Mouse (Mus musculus): ENCODE results near the gene Scp2. TPM values are rescaled to one million over a fixed set of nuclear protein-coding genes. Genes with fewer than 3 reads are reported as not detected.
"Not testable (repeated sequence)": the region's sequence is repeated elsewhere in the genome, so short reads cannot be mapped to it uniquely, and the experiment has no call there.

The Scp2 gene
- total RNA-seq, 2 experiments from 2014 or later: 327 to 494 TPM

DNA sequence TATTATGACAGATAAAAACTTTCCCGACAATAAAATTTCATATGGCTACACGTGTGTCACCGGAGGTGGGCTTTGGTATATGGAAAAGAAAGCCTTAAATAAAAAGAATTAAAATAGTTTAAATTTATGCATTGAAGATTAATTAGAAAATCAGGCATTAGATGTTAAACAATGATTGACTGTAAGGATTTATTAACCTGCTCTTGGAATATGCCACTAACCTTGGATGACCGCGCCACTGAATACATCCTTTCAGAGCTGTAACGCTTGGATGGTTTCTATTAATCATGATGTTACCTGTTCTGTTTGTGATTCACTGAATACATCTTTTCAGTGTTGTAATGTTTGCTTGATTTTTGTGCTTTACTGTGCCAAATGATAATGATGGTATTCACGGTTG, 35.1 kb downstream of the Scp2 start:
- ATAC-seq (ENCODE audit: poor library complexity, severe bottlenecking): no peak

DNA sequence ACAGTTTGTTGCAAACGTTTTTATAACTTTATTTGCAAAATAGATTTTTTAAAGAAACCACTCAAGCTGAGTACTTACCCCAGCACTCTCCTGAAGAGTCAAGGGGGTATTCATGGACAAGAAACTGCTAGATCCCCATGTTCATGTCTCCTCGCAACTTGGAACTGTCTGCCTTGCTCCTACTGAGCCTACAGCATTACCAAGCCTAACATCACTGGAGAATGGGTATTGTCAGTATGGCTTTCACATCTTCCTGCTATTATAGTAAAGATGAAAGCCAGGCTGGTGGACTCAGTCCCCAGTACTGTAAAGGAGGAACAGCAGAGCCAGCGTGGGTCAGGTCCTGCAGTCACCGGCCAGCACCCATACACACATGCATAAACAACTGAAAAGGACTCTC, 48.5 kb downstream of the Scp2 start, which contains the start of gene Podn:
Gene Podn, minus strand, starts transcription at position 101 of the 400 bp plus-strand sequence.
- no peak for ATAC-seq (ENCODE audit: poor library complexity, severe bottlenecking)

DNA sequence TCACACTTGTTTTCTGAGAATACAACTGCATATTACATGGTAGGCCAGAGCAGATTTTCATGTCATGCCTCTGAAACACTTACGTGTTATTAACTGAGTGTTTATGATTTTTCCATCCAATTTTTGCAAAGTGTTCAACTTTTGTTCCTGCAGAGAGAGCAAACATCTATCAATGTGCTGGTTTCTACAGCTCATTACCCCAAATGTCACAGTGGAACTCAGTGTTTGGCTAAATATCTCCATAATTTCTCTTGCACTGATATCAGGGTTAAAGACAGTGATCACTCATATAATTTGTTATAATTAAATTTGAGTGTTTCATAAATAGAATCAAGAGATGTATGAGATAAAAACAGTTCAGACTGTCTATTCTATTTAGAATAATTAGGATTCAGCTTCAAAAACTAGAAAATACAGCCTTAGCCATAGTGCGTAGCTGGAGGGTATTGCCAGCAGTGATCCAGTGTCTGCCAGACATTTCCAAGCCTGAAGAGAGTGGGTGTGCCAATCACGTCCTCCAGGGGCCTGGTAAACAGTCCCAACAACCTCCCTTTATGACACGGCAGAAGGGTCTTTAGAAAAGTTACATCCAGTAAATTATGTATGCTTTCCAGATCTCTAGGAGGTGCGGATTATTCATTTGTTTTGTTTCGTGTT, 51.9 kb downstream of the Scp2 start:
- ATAC-seq (ENCODE audit: poor library complexity, severe bottlenecking): no peak

DNA sequence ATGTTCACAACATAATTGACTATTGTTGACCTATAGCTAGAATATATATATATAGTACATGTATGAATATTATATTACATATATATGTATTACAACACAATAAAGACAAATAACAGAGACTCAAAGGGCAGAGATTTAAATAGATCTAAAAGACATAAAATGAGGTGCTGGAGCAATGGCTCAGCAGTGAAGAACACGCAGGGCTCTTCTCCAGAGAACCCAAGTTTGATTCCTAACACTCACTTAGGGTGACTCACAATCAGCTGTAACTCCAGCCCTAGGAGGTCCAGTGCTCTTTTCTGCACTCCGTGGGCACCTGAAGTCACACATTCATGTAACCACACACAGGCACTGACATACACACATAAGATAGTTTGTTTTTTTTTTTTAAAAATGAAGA, 60.8 kb downstream of the Scp2 start:
- ATAC-seq (ENCODE audit: poor library complexity, severe bottlenecking): no peak

DNA sequence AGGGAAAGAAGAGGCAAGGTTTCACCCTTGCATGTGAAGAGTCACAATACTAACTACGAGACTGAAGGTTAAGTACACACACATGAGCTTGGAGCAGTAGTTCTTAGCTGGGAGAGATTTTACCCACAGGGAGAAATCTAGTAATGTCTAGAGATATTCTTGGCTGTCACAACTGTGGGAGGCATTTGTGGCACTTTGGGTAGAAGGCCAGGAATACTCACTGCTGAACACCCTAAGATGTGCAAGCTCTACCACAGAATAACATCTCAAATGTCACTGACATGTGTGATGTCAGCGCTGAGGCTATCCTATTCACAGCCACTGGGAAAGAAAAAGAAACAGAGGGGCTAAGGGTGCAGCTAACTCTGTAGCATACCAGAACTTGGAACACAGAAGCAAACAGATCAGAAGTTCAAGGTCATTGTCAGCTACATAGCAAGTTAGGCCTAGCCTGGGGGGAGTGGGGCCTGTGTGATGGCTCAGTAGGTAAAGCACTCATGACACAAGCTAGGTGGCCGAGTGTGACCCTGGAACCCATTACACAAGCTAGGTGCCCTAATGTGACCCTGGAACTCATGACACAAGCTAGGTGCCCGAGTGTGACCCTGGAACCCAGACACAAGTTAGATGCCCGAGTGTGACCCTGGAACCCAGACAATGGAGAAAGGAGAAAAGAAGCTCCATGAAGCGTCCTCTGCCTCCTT, 61.6 kb downstream of the Scp2 start:
- ATAC-seq (ENCODE audit: poor library complexity, severe bottlenecking): no peak

DNA sequence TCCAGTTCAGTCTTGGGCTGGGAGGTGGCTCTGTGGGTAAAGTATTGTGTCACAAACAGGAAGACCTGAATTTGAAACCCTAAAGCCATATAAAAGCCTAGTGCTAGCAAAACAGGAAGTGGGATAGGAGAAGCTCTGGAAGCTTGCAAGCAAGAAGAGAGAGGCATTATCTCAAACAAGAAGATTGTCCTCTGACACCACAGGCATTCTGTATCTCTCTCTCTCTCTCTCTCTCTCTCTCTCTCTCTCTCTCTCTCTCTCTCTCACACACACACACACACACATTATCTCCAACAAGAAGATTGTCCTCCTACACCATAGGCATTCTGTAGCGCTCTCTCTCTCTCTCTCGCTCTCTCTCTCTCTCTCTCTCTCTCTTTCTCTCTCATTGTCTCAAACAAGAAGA, 62.4 kb downstream of the Scp2 start:
- peak; percentile 95 for ATAC-seq (ENCODE audit: poor library complexity, severe bottlenecking)

DNA sequence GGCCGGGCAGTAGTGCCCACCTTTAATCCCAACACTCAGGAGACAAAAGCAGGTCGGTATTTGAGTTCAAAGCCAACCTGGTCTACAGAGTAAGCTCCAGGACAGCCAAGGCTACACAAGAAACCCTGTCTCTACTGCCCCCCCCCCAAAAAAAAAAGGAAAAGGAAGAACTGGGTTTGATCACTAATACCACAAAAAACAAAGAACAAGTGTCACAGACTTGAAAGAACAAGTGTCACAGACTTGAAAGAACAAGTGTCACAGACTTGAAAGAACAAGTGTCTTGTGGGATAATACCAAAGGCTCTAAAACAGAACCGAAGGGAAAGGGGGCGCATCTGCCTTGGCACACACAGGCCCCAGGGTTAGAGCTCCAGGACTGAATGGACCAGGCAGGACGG, 63.9 kb downstream of the Scp2 start:
- ATAC-seq (ENCODE audit: poor library complexity, severe bottlenecking): no peak

DNA sequence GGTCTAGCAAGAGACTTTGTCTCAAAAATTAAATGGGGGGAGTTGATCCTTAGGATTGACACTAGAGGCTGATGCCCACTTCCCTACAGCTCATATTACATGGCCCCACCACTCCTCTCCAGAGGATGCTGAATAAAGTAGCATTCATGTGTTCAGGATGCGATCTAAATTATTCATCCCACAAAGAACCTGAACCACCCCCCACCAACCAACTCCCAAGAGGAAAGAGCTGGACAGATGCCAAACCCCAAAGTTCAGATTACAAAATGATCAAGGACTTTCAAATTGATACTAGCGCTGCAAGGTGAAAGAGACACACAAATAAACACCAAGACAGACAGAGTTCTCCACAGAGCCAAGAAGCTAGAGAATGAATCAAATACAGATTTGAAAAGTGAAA, 65.0 kb downstream of the Scp2 start:
- ATAC-seq (ENCODE audit: poor library complexity, severe bottlenecking): no peak

DNA sequence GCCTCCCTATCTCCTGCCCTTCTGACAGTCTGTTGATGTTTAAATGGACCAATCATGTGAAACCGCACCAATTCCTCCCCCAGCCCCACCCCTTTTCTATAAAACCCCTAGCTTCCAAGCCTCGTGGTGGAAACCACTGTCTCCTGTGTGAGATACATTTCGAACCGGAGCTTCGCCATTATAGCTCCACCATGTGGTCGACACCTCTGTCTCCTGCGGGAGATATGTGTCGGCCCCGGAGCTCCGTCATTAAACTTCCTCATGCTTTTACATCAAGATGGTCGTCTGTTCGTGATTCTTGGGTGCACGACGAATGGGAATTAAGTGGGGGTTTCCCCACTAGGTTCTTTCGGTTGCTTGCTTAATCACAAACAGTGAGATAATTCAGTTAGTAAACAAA, 65.6 kb downstream of the Scp2 start:
- not testable (repeated sequence) for ATAC-seq (ENCODE audit: poor library complexity, severe bottlenecking)

DNA sequence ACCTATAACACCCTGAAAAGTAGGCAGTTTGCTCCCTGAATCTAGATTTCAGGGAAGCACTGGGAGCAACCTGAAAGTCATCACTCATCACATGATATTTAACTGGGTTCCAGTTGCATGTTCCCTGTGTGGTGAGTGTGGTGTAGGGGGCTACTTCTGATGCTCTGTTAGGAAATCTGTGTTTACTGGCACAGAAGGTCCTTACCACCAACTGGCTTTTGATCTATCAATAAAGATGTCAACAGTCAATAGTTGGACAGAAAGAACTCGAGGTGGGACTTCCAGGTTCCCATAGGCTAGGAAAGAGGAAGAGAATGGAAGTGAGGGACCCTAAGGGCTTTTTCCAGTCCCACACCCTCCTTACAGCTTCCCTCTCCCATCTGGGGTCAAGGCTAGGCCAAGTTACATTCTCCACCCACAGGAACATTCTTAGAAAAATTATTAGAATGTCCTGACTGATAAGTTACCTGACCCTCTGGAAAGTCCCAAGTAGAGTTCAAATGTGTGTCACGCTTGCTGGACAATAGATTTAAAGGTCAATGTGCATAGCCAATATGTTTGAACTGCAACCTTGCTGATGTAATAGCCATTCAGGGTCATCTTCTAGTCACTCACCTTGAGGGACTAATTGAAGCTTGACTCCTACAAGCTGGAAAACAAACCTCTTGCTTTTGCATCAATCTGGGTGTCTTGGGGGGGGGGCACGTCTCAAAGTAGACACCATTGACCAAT, 67.4 kb downstream of the Scp2 start:
- ATAC-seq (ENCODE audit: poor library complexity, severe bottlenecking): no peak

DNA sequence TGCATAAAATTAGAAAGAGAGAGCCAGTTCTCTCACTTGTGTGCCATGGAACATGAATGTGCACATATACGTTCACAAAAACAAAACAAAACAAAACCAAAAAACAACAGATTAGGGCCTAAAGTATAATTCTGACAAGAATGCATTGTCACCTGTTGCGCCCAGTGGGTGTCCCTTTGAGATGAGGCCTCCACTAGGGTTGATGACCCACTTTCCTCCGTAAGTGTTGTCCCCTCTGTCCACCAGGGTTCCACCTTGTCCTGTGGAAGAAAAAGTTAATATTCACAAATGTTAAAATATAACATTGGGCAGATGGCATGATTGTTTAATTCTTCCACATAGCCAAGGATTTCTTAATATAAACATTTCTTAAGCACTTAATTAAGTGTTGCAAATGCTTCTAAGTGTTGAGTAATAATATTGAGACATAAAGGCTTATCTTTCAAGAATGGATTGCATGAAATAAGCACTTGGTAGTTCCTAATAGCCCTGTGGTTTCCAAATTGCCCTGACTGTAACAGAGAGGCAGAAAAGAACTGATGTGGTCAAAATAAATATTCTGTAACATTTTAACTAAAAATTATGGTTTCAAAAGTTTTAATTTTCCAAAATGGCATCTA, 70.5 kb downstream of the Scp2 start:
- peak; percentile 26; the same call in 1 of the 2 replicates for ATAC-seq (ENCODE audit: poor library complexity, severe bottlenecking)

DNA sequence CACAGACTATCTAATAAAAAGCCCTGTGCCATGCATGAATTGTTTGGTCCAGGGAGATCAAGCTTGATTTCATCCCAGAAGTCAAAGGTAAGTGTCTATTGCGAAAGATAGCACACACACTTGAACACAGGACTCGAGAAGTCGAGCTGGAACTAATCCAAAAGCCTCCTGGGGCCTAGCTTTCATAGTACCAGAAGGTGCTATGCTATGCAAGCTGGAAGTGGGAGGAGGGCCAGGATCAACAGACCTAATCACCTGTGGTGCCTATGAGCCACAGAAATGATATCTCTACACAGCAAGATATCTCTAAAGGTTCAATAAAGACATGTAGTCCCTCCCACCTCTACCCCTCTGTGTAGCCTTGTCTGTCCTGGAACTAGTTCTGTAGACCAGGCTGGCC, 72.7 kb downstream of the Scp2 start:
- no peak for ATAC-seq (ENCODE audit: poor library complexity, severe bottlenecking)

DNA sequence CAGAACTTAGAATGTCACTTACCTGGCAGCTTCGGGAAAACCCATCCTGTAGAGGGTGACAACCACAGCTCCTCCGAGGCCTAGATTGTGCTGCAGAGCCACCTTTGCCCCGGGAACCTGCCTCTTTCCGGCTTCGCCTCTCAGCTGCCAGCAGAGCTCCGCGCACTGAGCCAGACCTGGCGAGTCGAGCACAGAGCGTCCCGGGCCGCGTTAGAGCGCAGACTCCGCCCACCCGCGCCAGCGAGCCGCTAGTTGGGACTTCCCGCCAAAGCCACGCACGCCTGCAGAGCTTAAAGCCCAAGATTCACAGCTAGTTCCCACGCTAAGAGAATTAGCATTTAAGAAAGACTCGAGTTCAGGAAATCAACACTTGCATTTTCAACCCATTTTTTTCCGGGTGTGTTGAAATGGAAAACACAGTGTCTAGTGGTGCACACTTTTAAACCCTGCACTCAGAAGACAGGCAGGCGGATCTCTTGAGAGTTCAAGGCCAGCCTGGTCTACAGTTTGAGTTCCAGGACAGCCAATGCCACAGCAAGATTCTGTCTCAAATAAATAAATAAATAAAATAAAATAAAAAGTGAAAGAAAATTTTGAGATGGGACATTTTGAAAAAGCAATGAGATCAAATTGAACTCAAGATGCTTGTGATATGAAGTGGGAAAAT, 73.4 kb downstream of the Scp2 start:
- ATAC-seq (ENCODE audit: poor library complexity, severe bottlenecking): peak; percentile 98

DNA sequence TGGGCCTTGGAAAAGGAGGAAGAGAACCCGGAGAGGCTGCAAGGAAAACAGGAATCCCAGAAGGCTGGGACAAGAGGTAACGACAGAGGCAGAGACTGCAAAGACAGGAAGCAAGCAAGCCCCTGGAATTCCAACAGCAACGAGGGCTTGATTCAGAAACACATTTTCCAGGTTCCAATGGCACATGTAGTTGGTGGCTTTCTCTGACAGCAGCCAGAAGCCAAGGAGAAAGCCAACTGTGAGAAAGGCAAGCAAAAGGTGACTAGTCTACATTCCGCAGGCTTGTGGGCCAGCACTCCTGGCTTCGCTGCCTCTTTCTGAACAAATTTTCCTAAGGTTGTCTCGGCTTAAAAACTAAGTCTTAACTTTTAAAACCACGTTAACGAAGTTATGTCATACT, 74.1 kb downstream of the Scp2 start:
- ATAC-seq (ENCODE audit: poor library complexity, severe bottlenecking): no peak

DNA sequence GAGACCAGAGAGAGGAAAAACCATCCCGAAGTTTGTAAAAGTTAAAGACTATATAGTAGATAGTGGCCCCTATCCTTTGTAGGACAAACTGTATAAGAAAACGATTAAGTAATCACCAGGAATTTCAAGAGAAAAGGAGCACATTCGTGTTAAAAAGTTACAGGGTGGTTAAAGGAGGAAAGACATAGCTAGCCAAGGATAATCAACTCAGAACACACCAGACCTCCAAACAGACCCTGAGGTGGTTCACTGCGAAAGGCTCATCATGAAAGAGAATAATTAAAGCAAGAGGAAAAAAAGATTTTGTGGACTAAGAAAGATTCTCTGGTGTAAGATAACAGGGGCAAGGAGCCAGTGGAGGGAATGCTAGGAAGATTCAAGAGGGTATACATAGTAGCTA, 74.5 kb downstream of the Scp2 start:
- ATAC-seq (ENCODE audit: poor library complexity, severe bottlenecking): no peak

DNA sequence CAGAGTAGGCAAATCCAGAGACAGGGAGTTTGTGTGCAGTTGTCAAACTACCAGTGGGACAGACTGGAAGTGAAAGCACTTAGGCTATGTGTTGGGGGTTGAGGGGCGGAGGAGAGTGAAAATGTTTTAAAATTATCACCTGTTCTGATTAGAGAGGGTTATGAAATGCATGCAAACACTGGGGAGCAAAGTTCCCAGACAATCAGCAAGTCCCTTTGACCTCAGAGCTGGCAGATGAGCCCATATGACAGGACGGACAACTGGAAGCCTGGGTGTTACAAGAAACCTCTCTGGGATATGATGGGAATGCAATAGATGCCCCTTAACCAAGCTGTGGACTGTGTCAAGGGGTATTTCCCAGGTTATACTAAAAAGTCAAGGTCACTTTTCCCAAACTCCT, 76.7 kb downstream of the Scp2 start:
- no peak for ATAC-seq (ENCODE audit: poor library complexity, severe bottlenecking)

DNA sequence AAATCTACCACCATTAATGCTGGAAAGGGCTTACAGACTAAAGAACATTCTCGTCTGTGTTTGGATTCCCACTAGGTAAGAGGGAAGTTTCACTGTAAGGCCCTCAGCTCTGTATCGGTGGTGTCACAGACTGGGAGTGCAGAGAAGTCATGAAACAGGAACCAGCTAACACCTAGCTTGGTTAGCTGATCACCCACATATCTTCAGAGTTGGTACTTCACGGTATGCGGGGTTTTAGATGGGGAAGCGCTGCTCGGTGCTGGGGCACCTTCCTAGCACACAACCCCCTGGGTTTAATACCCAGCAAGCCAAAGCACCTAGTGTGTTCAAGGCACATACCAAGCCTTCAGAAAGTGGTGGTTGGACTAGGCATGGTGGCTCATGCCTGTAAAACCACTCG, 77.5 kb downstream of the Scp2 start:
- ATAC-seq (ENCODE audit: poor library complexity, severe bottlenecking): peak; percentile 38; the same call in 1 of the 2 replicates

DNA sequence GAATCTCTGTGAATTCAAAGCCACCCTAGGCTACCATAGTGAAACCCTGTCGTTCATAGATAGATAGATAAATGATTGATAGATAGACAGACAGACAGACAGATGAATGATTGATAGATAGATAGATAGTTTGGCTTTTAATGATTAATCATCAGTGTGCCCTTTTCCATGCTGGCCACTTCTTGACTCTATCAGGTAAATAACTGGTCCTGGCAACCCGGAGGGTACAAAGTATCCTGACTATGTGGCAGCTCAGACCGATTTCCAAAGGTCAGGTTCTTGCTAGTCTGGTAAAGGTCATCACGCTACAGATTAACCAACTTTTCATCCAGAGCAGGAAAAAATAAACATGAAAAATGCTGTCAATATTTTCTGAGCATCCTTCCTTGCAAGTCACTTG, 78.2 kb downstream of the Scp2 start:
- no peak for ATAC-seq (ENCODE audit: poor library complexity, severe bottlenecking)

DNA sequence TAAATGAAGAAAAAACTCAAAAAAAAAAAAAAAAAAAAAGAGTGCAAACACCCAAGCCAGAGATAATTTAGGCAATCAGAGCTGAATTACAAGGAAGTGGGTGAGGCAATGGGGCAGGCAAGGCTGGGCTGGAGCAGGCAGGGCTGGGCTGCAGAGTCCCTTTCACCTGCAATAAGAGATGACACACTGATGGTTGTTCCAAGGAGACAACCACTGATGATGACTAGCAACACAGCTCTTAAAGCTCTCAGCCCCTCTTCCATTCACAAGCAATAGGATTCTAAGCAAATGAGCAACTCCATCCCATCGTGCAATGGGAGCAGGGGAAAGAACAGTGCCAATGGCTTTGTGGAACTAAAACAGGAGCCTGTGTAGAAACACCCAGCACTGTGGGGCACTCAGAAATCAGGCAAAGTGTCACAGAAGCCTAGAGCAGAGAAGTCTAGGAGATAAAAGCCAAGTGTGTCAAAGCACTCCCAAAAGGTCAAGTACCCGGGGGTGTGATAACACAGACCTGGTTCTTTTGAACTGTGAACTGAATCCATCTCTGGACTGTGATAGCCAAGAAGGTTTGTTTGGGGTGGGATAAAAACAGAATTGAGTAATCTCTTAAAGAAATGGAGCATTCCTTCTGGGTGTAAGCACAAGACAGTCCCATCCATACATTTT, 79.5 kb downstream of the Scp2 start:
- ATAC-seq (ENCODE audit: poor library complexity, severe bottlenecking): peak; percentile 74; the same call in 1 of the 2 replicates

DNA sequence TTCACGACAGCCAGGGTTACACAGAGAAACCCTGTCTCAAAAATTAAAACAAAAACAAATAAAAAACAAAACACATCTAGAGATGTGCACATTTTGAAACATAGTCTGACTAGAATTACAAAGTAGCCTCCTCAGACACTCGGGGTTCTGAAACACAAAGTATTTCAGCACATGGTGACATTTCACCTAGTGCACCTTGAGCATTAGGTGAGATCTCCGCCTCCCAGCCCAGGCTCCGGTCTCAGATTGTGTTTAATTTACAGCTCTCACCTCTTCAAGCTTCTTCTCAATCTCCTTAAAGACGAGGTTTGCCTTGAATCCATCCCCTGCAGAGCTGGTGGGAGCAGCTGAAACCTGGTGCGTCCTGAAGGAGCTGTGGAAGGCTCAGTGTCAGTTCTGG, 81.2 kb downstream of the Scp2 start:
- no peak for ATAC-seq (ENCODE audit: poor library complexity, severe bottlenecking)

Data from megakaryocyte, adult 5-6 weeks (primary cell).